Mouse (Mus musculus): ENCODE results near the gene Mrtfa. TPM values are rescaled to one million over a fixed set of nuclear protein-coding genes. Genes with fewer than 3 reads are reported as not detected.

Mrtfa gene
- polyA plus RNA-seq, 1 experiment = 2.7 TPM

GRCm38 (mm10) chr15:81038419-81038818, 152.1 kb downstream of the Mrtfa start:
- Histone ChIP-seq H3K27ac (replicated peaks; ENCODE audit: low read depth, low read length) (no peak overlapping the region), H3K4me3 (ENCODE audit: insufficient read depth, low read depth, low read length) (no peak overlapping the region), H3K4me1 (ENCODE audit: control insufficient read depth, insufficient read depth, insufficient read length, low read length) (peaks cover 25% of the 10 kb centered on the region)

GRCm38 (mm10) chr15:81035417-81036162, 155.0 kb downstream of the Mrtfa start:
- no peak overlapping the region for H3K4me3 ChIP-seq (ENCODE audit: insufficient read depth, low read depth, low read length)
- H3K27ac ChIP-seq (replicated peaks; ENCODE audit: low read depth, low read length) = peak overlapping the region; percentile 31
- peaks cover 28% of the 10 kb centered on the region for H3K4me1 ChIP-seq (ENCODE audit: control insufficient read depth, insufficient read depth, insufficient read length, low read length)

- Histone ChIP-seq H3K4me1 (ENCODE audit: control insufficient read depth, insufficient read depth, insufficient read length, low read length) (peaks cover 28% of the 10 kb centered on the region), H3K27ac (replicated peaks; ENCODE audit: low read depth, low read length) (no peak overlapping the region), H3K4me3 (ENCODE audit: insufficient read depth, low read depth, low read length) (no peak overlapping the region)
Observed at GRCm38 (mm10) chr15:81034119-81034518, 156.4 kb downstream of the Mrtfa start.

- Histone ChIP-seq H3K4me1 (ENCODE audit: control insufficient read depth, insufficient read depth, insufficient read length, low read length) (peaks cover 28% of the 10 kb centered on the region), H3K27ac (replicated peaks; ENCODE audit: low read depth, low read length) (no peak overlapping the region), H3K4me3 (ENCODE audit: insufficient read depth, low read depth, low read length) (no peak overlapping the region)
Observed at GRCm38 (mm10) chr15:81032941-81033629, 157.5 kb downstream of the Mrtfa start.

GRCm38 (mm10) chr15:81031611-81032010, 158.9 kb downstream of the Mrtfa start:
- no peak overlapping the region for H3K4me3 ChIP-seq (ENCODE audit: insufficient read depth, low read depth, low read length)
- no peak overlapping the region for H3K27ac ChIP-seq (replicated peaks; ENCODE audit: low read depth, low read length)
- peaks cover 31% of the 10 kb centered on the region for H3K4me1 ChIP-seq (ENCODE audit: control insufficient read depth, insufficient read depth, insufficient read length, low read length)

- no peak overlapping the region for H3K4me3 ChIP-seq (ENCODE audit: insufficient read depth, low read depth, low read length)
- peaks cover 31% of the 10 kb centered on the region for H3K4me1 ChIP-seq (ENCODE audit: control insufficient read depth, insufficient read depth, insufficient read length, low read length)
- no peak overlapping the region for H3K27ac ChIP-seq (replicated peaks; ENCODE audit: low read depth, low read length)
Observed at GRCm38 (mm10) chr15:81030891-81031425, 159.6 kb downstream of the Mrtfa start.

GRCm38 (mm10) chr15:81027378-81028173, 163.0 kb downstream of the Mrtfa start:
- Histone ChIP-seq H3K4me3 (ENCODE audit: insufficient read depth, low read depth, low read length) (no peak overlapping the region), H3K27ac (replicated peaks; ENCODE audit: low read depth, low read length) (no peak overlapping the region), H3K4me1 (ENCODE audit: control insufficient read depth, insufficient read depth, insufficient read length, low read length) (peaks cover 3% of the 10 kb centered on the region; the same call in 1 of the 2 replicates)

- H3K4me1 ChIP-seq (ENCODE audit: control insufficient read depth, insufficient read depth, insufficient read length, low read length) = peaks cover 3% of the 10 kb centered on the region; the same call in 1 of the 2 replicates
- no peak overlapping the region for H3K4me3 ChIP-seq (ENCODE audit: insufficient read depth, low read depth, low read length)
- no peak overlapping the region for H3K27ac ChIP-seq (replicated peaks; ENCODE audit: low read depth, low read length)
Observed at GRCm38 (mm10) chr15:81026901-81027300, 163.7 kb downstream of the Mrtfa start.

- Histone ChIP-seq H3K27ac (replicated peaks; ENCODE audit: low read depth, low read length) (no peak overlapping the region), H3K4me1 (ENCODE audit: control insufficient read depth, insufficient read depth, insufficient read length, low read length) (peaks cover 3% of the 10 kb centered on the region; the same call in 1 of the 2 replicates), H3K4me3 (ENCODE audit: insufficient read depth, low read depth, low read length) (no peak overlapping the region)
Observed at GRCm38 (mm10) chr15:81023842-81024241, 166.7 kb downstream of the Mrtfa start.

GRCm38 (mm10) chr15:81022437-81022836, 168.1 kb downstream of the Mrtfa start:
- H3K27ac ChIP-seq (replicated peaks; ENCODE audit: low read depth, low read length) = no peak overlapping the region
- H3K4me1 ChIP-seq (ENCODE audit: control insufficient read depth, insufficient read depth, insufficient read length, low read length) = no peaks in the 10 kb centered on the region
- no peak overlapping the region for H3K4me3 ChIP-seq (ENCODE audit: insufficient read depth, low read depth, low read length)

GRCm38 (mm10) chr15:81021377-81021776, 169.2 kb downstream of the Mrtfa start:
- H3K27ac ChIP-seq (replicated peaks; ENCODE audit: low read depth, low read length) = no peak overlapping the region
- H3K4me3 ChIP-seq (ENCODE audit: insufficient read depth, low read depth, low read length) = no peak overlapping the region
- H3K4me1 ChIP-seq (ENCODE audit: control insufficient read depth, insufficient read depth, insufficient read length, low read length) = no peaks in the 10 kb centered on the region

- H3K27ac ChIP-seq (replicated peaks; ENCODE audit: low read depth, low read length) = no peak overlapping the region
- H3K4me1 ChIP-seq (ENCODE audit: control insufficient read depth, insufficient read depth, insufficient read length, low read length) = no peaks in the 10 kb centered on the region
- no peak overlapping the region for H3K4me3 ChIP-seq (ENCODE audit: insufficient read depth, low read depth, low read length)
Observed at GRCm38 (mm10) chr15:81017308-81017707, 173.2 kb downstream of the Mrtfa start.

- Histone ChIP-seq H3K27ac (replicated peaks; ENCODE audit: low read depth, low read length) (no peak overlapping the region), H3K4me3 (ENCODE audit: insufficient read depth, low read depth, low read length) (no peak overlapping the region), H3K4me1 (ENCODE audit: control insufficient read depth, insufficient read depth, insufficient read length, low read length) (no peaks in the 10 kb centered on the region)
Observed at GRCm38 (mm10) chr15:81016488-81016887, 174.1 kb downstream of the Mrtfa start.

- Histone ChIP-seq H3K27ac (replicated peaks; ENCODE audit: low read depth, low read length) (no peak overlapping the region), H3K4me1 (ENCODE audit: control insufficient read depth, insufficient read depth, insufficient read length, low read length) (no peaks in the 10 kb centered on the region), H3K4me3 (ENCODE audit: insufficient read depth, low read depth, low read length) (no peak overlapping the region)
Observed at GRCm38 (mm10) chr15:81015068-81015744, 175.4 kb downstream of the Mrtfa start.

Measured in brown adipose tissue, adult 24 weeks (tissue).